Mouse (Mus musculus): Measurements from ENCODE around the gene Ywhaq. TPM values are rescaled to one million over a fixed set of nuclear protein-coding genes. Genes with fewer than 3 reads are reported as not detected.

Ywhaq gene
- polyA plus RNA-seq, 1 experiment from 2014 or later = 917 TPM

DNA sequence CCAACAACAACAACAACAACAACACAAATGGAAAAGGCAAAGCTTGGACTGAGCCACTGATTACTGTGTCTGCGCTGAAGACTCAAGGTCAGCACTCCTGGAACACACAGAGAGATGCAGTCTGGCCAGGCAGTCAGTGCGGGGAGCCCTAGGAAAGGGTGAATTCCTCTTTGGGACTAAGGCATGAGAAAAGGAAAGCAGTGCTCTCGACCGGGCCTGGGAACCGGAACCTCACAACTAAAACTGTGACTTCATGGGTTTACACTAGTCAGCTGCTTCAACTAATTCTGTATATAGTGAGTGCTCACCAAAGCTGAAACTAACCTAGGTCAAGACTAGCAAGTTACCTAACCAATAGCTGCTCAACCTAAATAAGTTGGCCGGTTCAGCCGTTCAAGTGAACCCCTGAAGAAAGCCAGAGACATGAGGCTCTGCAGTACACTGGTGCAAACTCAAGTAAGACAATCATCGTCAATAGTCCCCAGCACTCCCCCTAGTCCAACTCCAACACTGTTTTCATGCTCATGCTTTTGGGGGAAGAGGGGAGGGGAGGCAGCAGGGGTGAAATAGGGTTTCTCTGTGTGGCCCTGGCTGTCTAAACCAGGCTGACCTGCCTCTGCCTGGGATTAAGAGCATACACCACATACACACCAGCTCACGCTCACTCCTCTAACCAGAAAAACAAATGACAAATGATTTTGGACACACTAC lies 48.9 kb downstream of the Ywhaq start:
- no peaks in the 10 kb centered on the region for H3K4me1 ChIP-seq (ENCODE audit: control insufficient read depth, insufficient read depth, low read length)
- no peak overlapping the region for H3K27ac ChIP-seq (replicated peaks; ENCODE audit: low read depth, low read length)
- no peak overlapping the region for H3K9ac ChIP-seq (ENCODE audit: low read length)
- DNase-seq (ENCODE audit: low spot score) (no peak), ATAC-seq (ENCODE audit: insufficient number of reproducible peaks, low FRiP score, low TSS enrichment, low read depth) (no peak)
- no peaks in the 10 kb centered on the region for H3K36me3 ChIP-seq (ENCODE audit: control insufficient read depth, insufficient read depth, low read length)
- no peak overlapping the region for H3K4me2 ChIP-seq (ENCODE audit: low read depth, severe bottlenecking)
- no peak overlapping the region for H3K4me3 ChIP-seq (ENCODE audit: low read depth, low read length)
- H3K27me3 ChIP-seq (ENCODE audit: control insufficient read depth, insufficient read depth, low read length) = no peaks in the 10 kb centered on the region
- 95% methylated on average over 9 of the region's 9 CpGs for WGBS
- H3K9me3 ChIP-seq (ENCODE audit: control insufficient read depth, low read length) = no peaks in the 10 kb centered on the region

DNA sequence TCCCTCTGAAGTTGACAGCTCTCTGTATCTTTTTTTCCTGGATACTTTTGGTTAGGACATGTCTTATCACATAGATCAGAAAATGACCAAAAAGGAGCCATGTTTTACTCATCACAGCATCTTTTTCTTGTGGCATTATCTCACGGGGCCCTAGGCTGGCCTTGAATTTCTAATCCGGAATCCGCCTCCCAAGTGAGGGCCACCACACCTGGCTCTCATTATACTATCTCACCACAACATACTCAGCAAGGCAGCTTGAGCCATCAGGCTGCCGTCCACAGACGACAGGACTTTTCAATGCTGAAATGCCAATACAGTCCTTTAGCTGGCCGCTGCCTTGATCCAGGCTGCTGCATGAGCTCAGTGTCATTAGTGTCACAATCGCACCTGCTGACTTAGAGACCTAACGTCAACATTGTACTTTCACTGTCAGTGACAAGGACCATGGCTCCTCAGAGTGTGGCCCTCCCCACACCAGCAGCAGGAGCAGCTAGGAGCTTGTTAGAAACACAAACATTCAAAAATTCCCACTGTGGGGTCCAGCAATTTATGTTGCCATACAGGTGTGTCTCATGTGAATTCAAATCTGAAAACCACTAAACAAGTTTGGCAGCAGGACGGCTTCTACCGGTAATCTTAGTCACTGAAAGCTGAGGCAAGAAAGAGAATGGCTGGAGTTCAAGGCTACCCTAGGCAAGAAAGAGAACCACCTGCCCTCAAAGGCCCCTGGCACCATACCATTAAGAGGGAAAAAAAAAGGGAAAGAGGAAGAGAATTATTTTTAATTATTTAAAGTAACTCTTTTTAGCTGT lies 52.6 kb downstream of the Ywhaq start:
- H3K27ac ChIP-seq (replicated peaks; ENCODE audit: low read depth, low read length) = no peak overlapping the region
- ATAC-seq (ENCODE audit: insufficient number of reproducible peaks, low FRiP score, low TSS enrichment, low read depth) (no peak), DNase-seq (ENCODE audit: low spot score) (no peak)
- H3K36me3 ChIP-seq (ENCODE audit: control insufficient read depth, insufficient read depth, low read length) = no peaks in the 10 kb centered on the region
- H3K9me3 ChIP-seq (ENCODE audit: control insufficient read depth, low read length) = no peaks in the 10 kb centered on the region
- H3K4me1 ChIP-seq (ENCODE audit: control insufficient read depth, insufficient read depth, low read length) = no peaks in the 10 kb centered on the region
- H3K4me3 ChIP-seq (ENCODE audit: low read depth, low read length) = no peak overlapping the region
- no peak overlapping the region for H3K4me2 ChIP-seq (ENCODE audit: low read depth, severe bottlenecking)
- no peak overlapping the region for H3K9ac ChIP-seq (ENCODE audit: low read length)
- WGBS = 70% methylated on average over 10 of the region's 10 CpGs
- H3K27me3 ChIP-seq (ENCODE audit: control insufficient read depth, insufficient read depth, low read length) = no peaks in the 10 kb centered on the region

- Histone ChIP-seq H3K36me3 (ENCODE audit: control insufficient read depth, insufficient read depth, low read length) (no peaks in the 10 kb centered on the region), H3K9me3 (ENCODE audit: control insufficient read depth, low read length) (no peaks in the 10 kb centered on the region), H3K27me3 (ENCODE audit: control insufficient read depth, insufficient read depth, low read length) (no peaks in the 10 kb centered on the region), H3K9ac (ENCODE audit: low read length) (no peak overlapping the region), H3K4me1 (ENCODE audit: control insufficient read depth, insufficient read depth, low read length) (no peaks in the 10 kb centered on the region), H3K4me3 (ENCODE audit: low read depth, low read length) (no peak overlapping the region), H3K4me2 (ENCODE audit: low read depth, severe bottlenecking) (no peak overlapping the region), H3K27ac (replicated peaks; ENCODE audit: low read depth, low read length) (no peak overlapping the region)
- WGBS = 96% methylated on average over 3 of the region's 3 CpGs
- ATAC-seq (ENCODE audit: insufficient number of reproducible peaks, low FRiP score, low TSS enrichment, low read depth) (no peak), DNase-seq (ENCODE audit: low spot score) (no peak)
Observed at GRCm38 (mm10) chr12:21363195-21363594, 54.2 kb downstream of the Ywhaq start.

- Histone ChIP-seq H3K36me3 (ENCODE audit: control insufficient read depth, insufficient read depth, low read length) (no peaks in the 10 kb centered on the region), H3K9me3 (ENCODE audit: control insufficient read depth, low read length) (no peaks in the 10 kb centered on the region), H3K4me1 (ENCODE audit: control insufficient read depth, insufficient read depth, low read length) (no peaks in the 10 kb centered on the region), H3K4me2 (ENCODE audit: low read depth, severe bottlenecking) (no peak overlapping the region), H3K27me3 (ENCODE audit: control insufficient read depth, insufficient read depth, low read length) (no peaks in the 10 kb centered on the region), H3K27ac (replicated peaks; ENCODE audit: low read depth, low read length) (no peak overlapping the region), H3K4me3 (ENCODE audit: low read depth, low read length) (no peak overlapping the region), H3K9ac (ENCODE audit: low read length) (no peak overlapping the region)
- ATAC-seq (ENCODE audit: insufficient number of reproducible peaks, low FRiP score, low TSS enrichment, low read depth) (no peak), DNase-seq (ENCODE audit: low spot score) (no peak)
- 89% methylated on average over 2 of the region's 2 CpGs for WGBS
Observed at GRCm38 (mm10) chr12:21362686-21363085, 54.8 kb downstream of the Ywhaq start.

- H3K36me3 ChIP-seq (ENCODE audit: control insufficient read depth, insufficient read depth, low read length) = peaks cover 23% of the 10 kb centered on the region; the same call in 1 of the 2 replicates
- ATAC-seq (ENCODE audit: insufficient number of reproducible peaks, low FRiP score, low TSS enrichment, low read depth) (no peak), DNase-seq (ENCODE audit: low spot score) (no peak)
Observed at GRCm38 (mm10) chr12:21353681-21354080, 63.8 kb downstream of the Ywhaq start.

DNA sequence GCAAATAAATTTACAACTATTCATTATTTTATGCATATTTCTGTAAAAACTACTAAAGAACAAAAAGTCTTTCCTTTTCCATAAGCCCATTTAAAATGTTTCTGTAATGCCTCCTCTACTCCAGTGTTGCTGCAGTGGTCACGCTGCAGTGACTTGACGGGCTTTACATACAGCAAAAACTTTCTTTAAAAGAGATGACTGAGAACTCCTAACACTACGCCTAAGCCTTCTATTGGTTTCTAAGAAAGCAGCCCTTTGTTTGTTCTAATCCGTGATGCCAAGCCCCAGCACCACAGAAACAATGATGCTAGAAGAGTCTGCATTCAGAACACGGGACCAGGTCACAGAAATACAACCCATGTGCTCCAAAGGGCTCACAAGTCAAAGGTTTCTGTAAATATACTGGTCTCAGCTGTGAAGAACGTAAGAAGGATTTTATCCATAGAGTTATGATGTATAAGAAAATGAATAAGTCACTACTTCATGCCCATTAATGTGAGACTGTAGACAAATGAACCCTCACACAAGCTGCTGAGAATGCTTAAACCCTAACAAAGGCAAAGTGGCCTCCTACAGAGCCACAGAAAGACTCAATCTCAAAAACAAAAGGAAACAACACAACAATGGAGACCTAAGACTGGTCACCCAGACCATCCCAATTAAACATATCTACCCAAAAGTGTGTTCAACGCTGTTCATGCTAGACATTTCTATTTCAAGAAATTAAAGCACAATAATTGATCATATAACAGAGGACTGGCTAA lies 67.1 kb downstream of the Ywhaq start:
- no peak for ATAC-seq (ENCODE audit: insufficient number of reproducible peaks, low FRiP score, low TSS enrichment, low read depth)
- peaks cover 23% of the 10 kb centered on the region; the same call in 1 of the 2 replicates for H3K36me3 ChIP-seq (ENCODE audit: control insufficient read depth, insufficient read depth, low read length)
- WGBS = 87% methylated on average over 7 of the region's 7 CpGs
- no peak overlapping the region for H3K4me3 ChIP-seq (ENCODE audit: low read depth, low read length)
- no peaks in the 10 kb centered on the region for H3K4me1 ChIP-seq (ENCODE audit: control insufficient read depth, insufficient read depth, low read length)
- no peak overlapping the region for H3K27ac ChIP-seq (replicated peaks; ENCODE audit: low read depth, low read length)
- no peaks in the 10 kb centered on the region; the same call in 1 of the 2 replicates for H3K9me3 ChIP-seq (ENCODE audit: control insufficient read depth, low read length)
- no peaks in the 10 kb centered on the region for H3K27me3 ChIP-seq (ENCODE audit: control insufficient read depth, insufficient read depth, low read length)
- DNase-seq (ENCODE audit: low spot score) = no peak
- H3K9ac ChIP-seq (ENCODE audit: low read length) = no peak overlapping the region
- no peak overlapping the region for H3K4me2 ChIP-seq (ENCODE audit: low read depth, severe bottlenecking)

More at GRCm38 (mm10) chr12:21353681-21354080, 63.8 kb downstream of the Ywhaq start:
- no peaks in the 10 kb centered on the region for H3K27me3 ChIP-seq (ENCODE audit: control insufficient read depth, insufficient read depth, low read length)
- no peak overlapping the region for H3K4me2 ChIP-seq (ENCODE audit: low read depth, severe bottlenecking)
- H3K9ac ChIP-seq (ENCODE audit: low read length) = no peak overlapping the region
- H3K27ac ChIP-seq (replicated peaks; ENCODE audit: low read depth, low read length) = no peak overlapping the region
- no peaks in the 10 kb centered on the region for H3K4me1 ChIP-seq (ENCODE audit: control insufficient read depth, insufficient read depth, low read length)
- H3K9me3 ChIP-seq (ENCODE audit: control insufficient read depth, low read length) = no peaks in the 10 kb centered on the region; the same call in 1 of the 2 replicates
- 96% methylated on average over 8 of the region's 8 CpGs for WGBS
- H3K4me3 ChIP-seq (ENCODE audit: low read depth, low read length) = no peak overlapping the region

DNA sequence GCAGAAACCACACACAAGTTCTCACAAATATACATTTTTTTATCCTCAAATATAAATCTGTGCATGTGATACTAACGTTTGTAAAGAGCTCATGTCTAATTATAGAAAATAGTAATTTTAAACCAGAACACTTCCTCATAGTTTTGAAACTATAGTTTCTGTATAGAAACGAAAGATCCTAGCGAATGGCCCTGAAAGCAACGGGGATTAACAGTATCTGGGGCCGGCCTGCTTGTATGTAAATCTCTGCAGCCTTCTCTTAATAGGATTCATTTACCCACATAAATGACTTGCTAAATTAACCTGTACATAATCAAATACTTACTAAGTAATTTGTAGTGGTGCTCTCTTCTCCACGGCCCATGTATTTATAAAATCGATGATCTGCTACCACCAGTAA lies 70.5 kb downstream of the Ywhaq start:
- H3K36me3 ChIP-seq (ENCODE audit: control insufficient read depth, insufficient read depth, low read length) = peaks cover 14% of the 10 kb centered on the region; the same call in 1 of the 2 replicates
- DNase-seq (ENCODE audit: low spot score) = no peak

GRCm38 (mm10) chr12:21340674-21341073 lies 76.8 kb downstream of the Ywhaq start:
- DNase-seq (ENCODE audit: low spot score) (no peak), ATAC-seq (ENCODE audit: insufficient number of reproducible peaks, low FRiP score, low TSS enrichment, low read depth) (no peak)
- Histone ChIP-seq H3K36me3 (ENCODE audit: control insufficient read depth, insufficient read depth, low read length) (peaks cover 5% of the 10 kb centered on the region; the same call in 1 of the 2 replicates), H3K27ac (replicated peaks; ENCODE audit: low read depth, low read length) (no peak overlapping the region), H3K4me3 (ENCODE audit: low read depth, low read length) (no peak overlapping the region), H3K27me3 (ENCODE audit: control insufficient read depth, insufficient read depth, low read length) (no peaks in the 10 kb centered on the region), H3K4me1 (ENCODE audit: control insufficient read depth, insufficient read depth, low read length) (no peaks in the 10 kb centered on the region), H3K9ac (ENCODE audit: low read length) (no peak overlapping the region), H3K4me2 (ENCODE audit: low read depth, severe bottlenecking) (no peak overlapping the region), H3K9me3 (ENCODE audit: control insufficient read depth, low read length) (no peaks in the 10 kb centered on the region)
- 97% methylated on average over 5 of the region's 5 CpGs for WGBS

More for the DNA sequence above, 70.5 kb downstream of the Ywhaq start:
- Histone ChIP-seq H3K9ac (ENCODE audit: low read length) (no peak overlapping the region), H3K27me3 (ENCODE audit: control insufficient read depth, insufficient read depth, low read length) (no peaks in the 10 kb centered on the region), H3K27ac (replicated peaks; ENCODE audit: low read depth, low read length) (no peak overlapping the region), H3K9me3 (ENCODE audit: control insufficient read depth, low read length) (no peaks in the 10 kb centered on the region; the same call in 1 of the 2 replicates), H3K4me2 (ENCODE audit: low read depth, severe bottlenecking) (no peak overlapping the region), H3K4me3 (ENCODE audit: low read depth, low read length) (no peak overlapping the region), H3K4me1 (ENCODE audit: control insufficient read depth, insufficient read depth, low read length) (no peaks in the 10 kb centered on the region)
- 91% methylated on average over 7 of the region's 7 CpGs for WGBS
- ATAC-seq (ENCODE audit: insufficient number of reproducible peaks, low FRiP score, low TSS enrichment, low read depth) = no peak
